Mouse (Mus musculus): ENCODE measurements around the gene Olfr141. TPM values are rescaled to one million over a fixed set of nuclear protein-coding genes. Genes with fewer than 3 reads are reported as not detected.

The Olfr141 gene
- not detected in 2 replicates for total RNA-seq (2014; rRNA removed)
- polyA plus RNA-seq (2012; rRNA removed), result not detected in 2 replicates

DNA sequence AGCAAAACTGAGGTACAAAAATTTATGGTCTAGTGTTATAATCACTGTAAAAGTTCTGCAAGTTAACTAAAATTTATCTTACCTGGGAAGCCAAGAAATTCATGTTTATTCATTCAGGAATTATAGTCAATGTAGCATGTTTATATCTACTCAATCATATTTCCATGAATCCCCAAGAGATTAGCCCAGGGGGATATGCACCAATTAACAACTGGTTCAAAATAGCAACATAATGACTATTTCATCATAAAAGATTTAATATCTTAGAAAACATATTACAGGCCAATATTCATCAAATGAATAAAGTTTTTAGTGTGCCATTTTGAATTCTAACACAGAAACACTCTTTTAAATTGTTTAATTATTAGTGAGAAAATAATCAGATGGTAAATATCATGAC lies at the start of gene Olfr141:
Olfr141 (minus strand) TSS at position 101 of the 400 bp plus-strand sequence.
- no peaks in the 10 kb centered on the region for H3K4me1 ChIP-seq (ENCODE audit: control insufficient read depth, insufficient read depth, low read length)
- no peak for TF ChIP-seq CTCF (IDR thresholded peaks at IDR 0.05; ENCODE audit: low read depth, low read length)
- no peak for TF ChIP-seq POLR2A (IDR thresholded peaks at IDR 0.05; ENCODE audit: extremely low read depth, insufficient read depth, low read length)
- no peaks in the 10 kb centered on the region for H3K36me3 ChIP-seq (ENCODE audit: control insufficient read depth, insufficient read depth, low read length)

DNA sequence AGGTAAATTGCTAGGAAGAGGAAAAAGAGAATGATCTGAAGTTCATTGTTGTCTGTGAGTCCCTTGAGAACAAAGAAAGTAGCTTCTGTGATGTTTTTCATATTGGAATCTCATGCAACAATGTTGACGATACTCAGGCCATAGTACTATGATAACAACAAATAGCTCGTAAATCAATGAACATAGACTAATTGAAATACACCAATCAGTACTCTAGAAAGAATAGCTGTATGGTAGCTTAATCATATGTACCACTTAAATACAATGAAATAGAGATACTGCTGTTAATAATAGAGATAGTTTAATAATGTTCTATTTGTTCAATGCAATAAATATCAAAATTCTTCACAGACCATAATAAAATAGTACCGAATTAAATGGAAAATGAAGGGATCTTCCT lies 41.8 kb upstream of the Olfr141 start, which contains the start of gene Olfr1095:
Olfr1095 (minus strand) TSS at position 101 of the 400 bp plus-strand sequence.
- 80% methylated on average over 3 of the region's 3 CpGs for WGBS
- H3K36me3 ChIP-seq (ENCODE audit: control insufficient read depth, insufficient read depth, low read length), result no peaks in the 10 kb centered on the region

More for the DNA sequence above, at the start of gene Olfr141:
- H3K79me2 ChIP-seq (ENCODE audit: control insufficient read depth, insufficient read depth, low read length), result no peaks in the 10 kb centered on the region
- no peaks in the 10 kb centered on the region for H3K27me3 ChIP-seq (ENCODE audit: control insufficient read depth, insufficient read depth, low read length)
- no peak within 1 kb of the TSS for H3K4me3 ChIP-seq (ENCODE audit: insufficient read depth, low read depth, low read length)
- H3K27ac ChIP-seq (replicated peaks; ENCODE audit: insufficient read depth, low read depth, low read length), result no peak within 1 kb of the TSS
- DNase-seq (ENCODE audit: extremely low read depth, low read depth, low spot score), result no peak
- no peak within 1 kb of the TSS for H3K9ac ChIP-seq (ENCODE audit: low read depth, low read length)

DNA sequence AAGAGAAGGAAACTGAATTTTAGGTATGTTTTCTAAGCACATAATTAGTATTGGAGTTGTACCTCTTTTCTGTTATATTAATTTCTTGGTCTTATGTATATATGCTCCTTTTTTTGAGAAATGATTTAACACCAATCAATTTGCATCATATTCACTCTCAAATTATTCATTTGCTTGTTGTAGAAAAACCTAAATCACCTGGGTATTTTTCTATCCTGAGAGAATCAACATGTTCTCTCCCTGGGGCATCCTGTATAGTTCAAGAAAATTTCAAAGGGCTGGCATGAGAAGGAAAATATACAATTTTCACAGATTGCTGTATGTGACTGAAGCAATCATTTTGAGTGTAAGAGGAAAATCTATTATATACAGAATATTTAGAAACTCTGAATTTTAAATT lies 14.5 kb upstream of the Olfr141 start, which contains the start of gene Olfr1094:
Olfr1094 (plus strand) TSS at position 301 of the 400 bp plus-strand sequence.
- no peaks in the 10 kb centered on the region for H3K27me3 ChIP-seq (ENCODE audit: control insufficient read depth, insufficient read depth, low read length)
- TF ChIP-seq POLR2A (IDR thresholded peaks at IDR 0.05; ENCODE audit: extremely low read depth, insufficient read depth, low read length) (no peak), CTCF (IDR thresholded peaks at IDR 0.05; ENCODE audit: low read depth, low read length) (no peak)
- H3K27ac ChIP-seq (replicated peaks; ENCODE audit: insufficient read depth, low read depth, low read length), result no peak within 1 kb of the TSS

More for the DNA sequence above, 41.8 kb upstream of the Olfr141 start, which contains the start of gene Olfr1095:
- Histone ChIP-seq H3K27me3 (ENCODE audit: control insufficient read depth, insufficient read depth, low read length) (no peaks in the 10 kb centered on the region), H3K9ac (ENCODE audit: low read depth, low read length) (no peak within 1 kb of the TSS), H3K27ac (replicated peaks; ENCODE audit: insufficient read depth, low read depth, low read length) (no peak within 1 kb of the TSS), H3K4me3 (ENCODE audit: insufficient read depth, low read depth, low read length) (no peak within 1 kb of the TSS), H3K79me2 (ENCODE audit: control insufficient read depth, insufficient read depth, low read length) (no peaks in the 10 kb centered on the region), H3K4me1 (ENCODE audit: control insufficient read depth, insufficient read depth, low read length) (no peaks in the 10 kb centered on the region)
- TF ChIP-seq CTCF (IDR thresholded peaks at IDR 0.05; ENCODE audit: low read depth, low read length) (no peak), POLR2A (IDR thresholded peaks at IDR 0.05; ENCODE audit: extremely low read depth, insufficient read depth, low read length) (no peak)
- no peak for DNase-seq (ENCODE audit: extremely low read depth, low read depth, low spot score)

DNA sequence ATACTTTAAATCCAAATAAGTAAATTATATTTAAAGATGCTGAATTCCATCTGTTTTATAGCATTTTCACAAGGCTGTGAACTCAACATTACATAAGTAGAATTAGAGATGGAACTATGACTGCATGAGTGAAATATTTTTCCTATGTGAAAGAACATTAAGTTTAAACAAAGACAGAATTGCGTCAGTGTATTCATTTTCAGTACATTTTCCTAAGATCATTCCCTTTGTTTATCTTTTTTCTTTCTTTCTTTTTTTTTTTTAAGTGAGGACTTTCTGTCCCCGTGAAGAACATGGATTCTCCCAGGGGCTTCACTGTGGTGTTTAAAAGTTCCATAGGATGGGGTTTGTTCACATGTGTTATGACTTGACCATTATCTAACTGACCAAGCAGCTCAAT lies 27.6 kb downstream of the Olfr141 start, which contains the start of gene Olfr1093:
Olfr1093 (plus strand) TSS at position 301 of the 400 bp plus-strand sequence.
- no peaks in the 10 kb centered on the region for H3K27me3 ChIP-seq (ENCODE audit: control insufficient read depth, insufficient read depth, low read length)
- WGBS, result 75% methylated on average over 2 of the region's 2 CpGs
- no peak within 1 kb of the TSS for H3K27ac ChIP-seq (replicated peaks; ENCODE audit: insufficient read depth, low read depth, low read length)
- no peak for DNase-seq (ENCODE audit: extremely low read depth, low read depth, low spot score)
- no peak within 1 kb of the TSS for H3K9ac ChIP-seq (ENCODE audit: low read depth, low read length)
- no peak within 1 kb of the TSS for H3K4me3 ChIP-seq (ENCODE audit: insufficient read depth, low read depth, low read length)
- no peaks in the 10 kb centered on the region for H3K79me2 ChIP-seq (ENCODE audit: control insufficient read depth, insufficient read depth, low read length)
- TF ChIP-seq POLR2A (IDR thresholded peaks at IDR 0.05; ENCODE audit: extremely low read depth, insufficient read depth, low read length), result no peak
- no peak for TF ChIP-seq CTCF (IDR thresholded peaks at IDR 0.05; ENCODE audit: low read depth, low read length)
- no peaks in the 10 kb centered on the region for H3K4me1 ChIP-seq (ENCODE audit: control insufficient read depth, insufficient read depth, low read length)
- no peaks in the 10 kb centered on the region for H3K36me3 ChIP-seq (ENCODE audit: control insufficient read depth, insufficient read depth, low read length)

More for the DNA sequence above, 14.5 kb upstream of the Olfr141 start, which contains the start of gene Olfr1094:
- Histone ChIP-seq H3K9ac (ENCODE audit: low read depth, low read length) (no peak within 1 kb of the TSS), H3K79me2 (ENCODE audit: control insufficient read depth, insufficient read depth, low read length) (no peaks in the 10 kb centered on the region), H3K36me3 (ENCODE audit: control insufficient read depth, insufficient read depth, low read length) (no peaks in the 10 kb centered on the region), H3K4me1 (ENCODE audit: control insufficient read depth, insufficient read depth, low read length) (no peaks in the 10 kb centered on the region), H3K4me3 (ENCODE audit: insufficient read depth, low read depth, low read length) (no peak within 1 kb of the TSS)
- no peak for DNase-seq (ENCODE audit: extremely low read depth, low read depth, low spot score)

DNA sequence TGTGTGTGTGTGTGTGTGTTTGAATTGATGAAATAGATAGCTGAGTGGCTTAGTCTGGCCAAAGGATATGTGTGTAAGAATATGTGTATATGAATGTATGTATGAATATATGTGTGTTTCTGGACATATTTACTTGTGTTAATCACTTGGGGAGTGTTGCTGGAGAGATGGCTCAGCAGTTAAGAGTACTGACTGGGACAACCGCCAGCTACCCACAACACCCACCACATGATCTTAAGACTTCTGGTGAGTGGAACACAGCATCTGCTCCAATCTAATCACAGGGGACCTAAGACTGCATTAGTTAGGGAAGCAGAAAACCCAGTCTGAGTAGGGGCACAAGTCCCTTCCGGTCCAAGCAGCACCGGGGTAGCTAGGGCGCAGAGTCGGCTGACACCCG lies 48.8 kb downstream of the Olfr141 start:
- H3K4me1 ChIP-seq (ENCODE audit: control insufficient read depth, insufficient read depth, low read length), result no peaks in the 10 kb centered on the region

DNA sequence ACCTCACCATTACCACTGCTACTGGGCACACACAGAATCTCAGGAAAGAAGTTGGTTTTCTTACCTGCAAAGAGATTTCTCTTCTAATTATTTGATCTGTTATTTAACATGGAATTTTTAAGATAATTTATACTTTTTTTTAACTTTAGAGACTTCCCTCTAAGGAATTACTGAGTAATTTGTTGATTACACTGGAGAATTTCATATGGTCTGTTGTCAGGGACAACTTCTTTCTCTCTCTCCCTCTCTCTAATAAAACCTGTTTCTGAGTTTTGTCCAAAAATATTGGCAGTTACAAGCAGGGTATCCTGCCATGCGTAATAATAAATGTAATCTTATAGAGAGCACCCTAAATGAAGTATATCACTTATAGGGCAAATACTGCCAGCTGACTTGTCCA lies 50.9 kb downstream of the Olfr141 start, which contains the start of gene Olfr1090:
Olfr1090 (minus strand) TSS at position 101 of the 400 bp plus-strand sequence.
- TF ChIP-seq CTCF (IDR thresholded peaks at IDR 0.05; ENCODE audit: low read depth, low read length), result no peak
- no peak for DNase-seq (ENCODE audit: extremely low read depth, low read depth, low spot score)
- H3K4me1 ChIP-seq (ENCODE audit: control insufficient read depth, insufficient read depth, low read length), result no peaks in the 10 kb centered on the region
- no peaks in the 10 kb centered on the region for H3K27me3 ChIP-seq (ENCODE audit: control insufficient read depth, insufficient read depth, low read length)
- H3K36me3 ChIP-seq (ENCODE audit: control insufficient read depth, insufficient read depth, low read length), result no peaks in the 10 kb centered on the region
- WGBS, result 85% methylated on average over 1 of the region's 1 CpGs
- H3K79me2 ChIP-seq (ENCODE audit: control insufficient read depth, insufficient read depth, low read length), result no peaks in the 10 kb centered on the region
- H3K27ac ChIP-seq (replicated peaks; ENCODE audit: insufficient read depth, low read depth, low read length), result no peak within 1 kb of the TSS
- no peak within 1 kb of the TSS for H3K9ac ChIP-seq (ENCODE audit: low read depth, low read length)
- no peak within 1 kb of the TSS for H3K4me3 ChIP-seq (ENCODE audit: insufficient read depth, low read depth, low read length)

More for the DNA sequence above, 48.8 kb downstream of the Olfr141 start:
- TF ChIP-seq POLR2A (IDR thresholded peaks at IDR 0.05; ENCODE audit: extremely low read depth, insufficient read depth, low read length) (no peak), CTCF (IDR thresholded peaks at IDR 0.05; ENCODE audit: low read depth, low read length) (no peak)
- Histone ChIP-seq H3K36me3 (ENCODE audit: control insufficient read depth, insufficient read depth, low read length) (no peaks in the 10 kb centered on the region), H3K9ac (ENCODE audit: low read depth, low read length) (no peak overlapping the region), H3K27me3 (ENCODE audit: control insufficient read depth, insufficient read depth, low read length) (no peaks in the 10 kb centered on the region), H3K79me2 (ENCODE audit: control insufficient read depth, insufficient read depth, low read length) (no peaks in the 10 kb centered on the region), H3K4me3 (ENCODE audit: insufficient read depth, low read depth, low read length) (no peak overlapping the region), H3K27ac (replicated peaks; ENCODE audit: insufficient read depth, low read depth, low read length) (no peak overlapping the region)
- DNase-seq (ENCODE audit: extremely low read depth, low read depth, low spot score), result no peak
- 93% methylated on average over 6 of the region's 6 CpGs for WGBS

Other genes with a start within 250 kb of the Olfr141 start
- gene Olfr1082, start 211.1 kb downstream of the Olfr141 start, total RNA-seq (2014; rRNA removed), result not detected in 2 replicates
- gene Olfr1082, start 211.1 kb downstream of the Olfr141 start, polyA plus RNA-seq (2012; rRNA removed), result not detected in 2 replicates
- not detected in 2 replicates for gene Olfr1084, start 170.3 kb downstream of the Olfr141 start, total RNA-seq (2014; rRNA removed)
- not detected in 2 replicates for gene Olfr1084, start 170.3 kb downstream of the Olfr141 start, polyA plus RNA-seq (2012; rRNA removed)
- gene Olfr1085, start 148.0 kb downstream of the Olfr141 start, total RNA-seq (2014; rRNA removed), result not detected in 2 replicates
- gene Olfr1085, start 148.0 kb downstream of the Olfr141 start, polyA plus RNA-seq (2012; rRNA removed), result not detected in 2 replicates
- not detected in 2 replicates for gene Olfr1086, start 129.9 kb downstream of the Olfr141 start, total RNA-seq (2014; rRNA removed)
- not detected in 2 replicates for gene Olfr1086, start 129.9 kb downstream of the Olfr141 start, polyA plus RNA-seq (2012; rRNA removed)
- gene Olfr1087, start 111.6 kb downstream of the Olfr141 start, total RNA-seq (2014; rRNA removed), result not detected in 2 replicates
- not detected in 2 replicates for gene Olfr1087, start 111.6 kb downstream of the Olfr141 start, polyA plus RNA-seq (2012; rRNA removed)
- gene Olfr1089, start 76.3 kb downstream of the Olfr141 start, total RNA-seq (2014; rRNA removed), result not detected in 2 replicates
- gene Olfr1089, start 76.3 kb downstream of the Olfr141 start, polyA plus RNA-seq (2012; rRNA removed), result not detected in 2 replicates
- not detected in 2 replicates for gene Olfr1090, start 51.0 kb downstream of the Olfr141 start, total RNA-seq (2014; rRNA removed)
- not detected in 2 replicates for gene Olfr1090, start 51.0 kb downstream of the Olfr141 start, polyA plus RNA-seq (2012; rRNA removed)
- gene Olfr1093, start 27.5 kb downstream of the Olfr141 start, total RNA-seq (2014; rRNA removed), result not detected in 2 replicates
- gene Olfr1093, start 27.5 kb downstream of the Olfr141 start, polyA plus RNA-seq (2012; rRNA removed), result not detected in 2 replicates
- gene Olfr1094, start 14.6 kb upstream of the Olfr141 start, total RNA-seq (2014; rRNA removed), result not detected in 2 replicates
- not detected in 2 replicates for gene Olfr1094, start 14.6 kb upstream of the Olfr141 start, polyA plus RNA-seq (2012; rRNA removed)
- not detected in 2 replicates for gene Olfr1095, start 41.7 kb upstream of the Olfr141 start, total RNA-seq (2014; rRNA removed)
- not detected in 2 replicates for gene Olfr1095, start 41.7 kb upstream of the Olfr141 start, polyA plus RNA-seq (2012; rRNA removed)
- not detected in 2 replicates for gene Gm13723, start 64.8 kb upstream of the Olfr141 start, total RNA-seq (2014; rRNA removed)
- gene Gm13723, start 64.8 kb upstream of the Olfr141 start, polyA plus RNA-seq (2012; rRNA removed), result not detected in 2 replicates
- gene Olfr1097, start 82.2 kb upstream of the Olfr141 start, total RNA-seq (2014; rRNA removed), result not detected in 2 replicates
- gene Olfr1097, start 82.2 kb upstream of the Olfr141 start, polyA plus RNA-seq (2012; rRNA removed), result not detected in 2 replicates
- gene Olfr1098, start 114.5 kb upstream of the Olfr141 start, total RNA-seq (2014; rRNA removed), result not detected in 2 replicates
- gene Olfr1098, start 114.5 kb upstream of the Olfr141 start, polyA plus RNA-seq (2012; rRNA removed), result not detected in 2 replicates
- gene Olfr1099, start 150.7 kb upstream of the Olfr141 start, total RNA-seq (2014; rRNA removed), result not detected in 2 replicates
- not detected in 2 replicates for gene Olfr1099, start 150.7 kb upstream of the Olfr141 start, polyA plus RNA-seq (2012; rRNA removed)
- not detected in 2 replicates for gene Olfr1100, start 169.9 kb upstream of the Olfr141 start, total RNA-seq (2014; rRNA removed)
- gene Olfr1100, start 169.9 kb upstream of the Olfr141 start, polyA plus RNA-seq (2012; rRNA removed), result not detected in 2 replicates
- not detected in 2 replicates for gene Olfr1101, start 181.2 kb upstream of the Olfr141 start, total RNA-seq (2014; rRNA removed)
- not detected in 2 replicates for gene Olfr1101, start 181.2 kb upstream of the Olfr141 start, polyA plus RNA-seq (2012; rRNA removed)
- not detected in 2 replicates for gene Olfr1102, start 188.4 kb upstream of the Olfr141 start, total RNA-seq (2014; rRNA removed)
- not detected in 2 replicates for gene Olfr1102, start 188.4 kb upstream of the Olfr141 start, polyA plus RNA-seq (2012; rRNA removed)
- not detected in 2 replicates for gene Olfr1104, start 217.1 kb upstream of the Olfr141 start, total RNA-seq (2014; rRNA removed)
- gene Olfr1104, start 217.1 kb upstream of the Olfr141 start, polyA plus RNA-seq (2012; rRNA removed), result not detected in 2 replicates
- not detected in 2 replicates for gene Olfr1105, start 226.5 kb upstream of the Olfr141 start, total RNA-seq (2014; rRNA removed)
- gene Olfr1105, start 226.5 kb upstream of the Olfr141 start, polyA plus RNA-seq (2012; rRNA removed), result not detected in 2 replicates
- not detected in 2 replicates for gene Olfr1106, start 242.3 kb upstream of the Olfr141 start, total RNA-seq (2014; rRNA removed)
- not detected in 2 replicates for gene Olfr1106, start 242.3 kb upstream of the Olfr141 start, polyA plus RNA-seq (2012; rRNA removed)